Mouse (Mus musculus): ENCODE measurements around the gene Lpcat2. TPM values are rescaled to one million over a fixed set of nuclear protein-coding genes. Genes with fewer than 3 reads are reported as not detected.

The Lpcat2 gene
- polyA plus RNA-seq, 1 experiment: 1.5 TPM

DNA sequence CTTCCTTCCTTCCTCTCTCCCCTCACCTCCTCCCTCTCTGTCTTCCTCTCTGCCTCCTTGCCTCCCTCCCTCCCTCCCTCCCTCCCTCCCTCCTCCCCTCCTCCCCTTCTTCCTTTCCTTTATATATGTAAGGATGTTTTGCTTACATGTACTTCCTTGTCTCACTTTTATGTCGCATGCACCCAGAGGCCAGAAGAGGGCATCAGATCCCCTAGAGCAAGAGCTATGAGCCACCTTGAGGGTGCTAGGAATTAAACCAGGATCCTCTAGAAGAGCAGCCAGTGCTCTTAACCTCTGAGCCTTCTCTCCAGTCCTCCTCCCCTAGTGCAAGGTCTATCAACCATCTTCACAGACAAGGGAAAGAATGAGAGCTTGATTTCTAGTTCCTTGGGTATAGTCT is 40.9 kb downstream of the Lpcat2 start:
- H3K36me3 ChIP-seq (ENCODE audit: control insufficient read depth, insufficient read depth, low read length): no peaks in the 10 kb centered on the region
- no peak overlapping the region for H3K27ac ChIP-seq (ENCODE audit: insufficient read depth, low read depth, low read length)
- no peak for TF ChIP-seq CTCF (conservative IDR thresholded peaks at IDR 0.05; ENCODE audit: insufficient read depth, insufficient read length, low read depth, low read length)
- no peak for TF ChIP-seq POLR2A (IDR thresholded peaks at IDR 0.05; ENCODE audit: low read depth, low read length)
- no peak for DNase-seq
- no peaks in the 10 kb centered on the region; the same call in 1 of the 2 replicates for H3K27me3 ChIP-seq (replicated peaks; ENCODE audit: control insufficient read depth, insufficient read depth, low read length)
- H3K4me3 ChIP-seq (ENCODE audit: insufficient read depth, low read depth, low read length): no peak overlapping the region
- 65% methylated on average over 1 of the region's 1 CpGs for WGBS
- no peaks in the 10 kb centered on the region for H3K4me1 ChIP-seq (ENCODE audit: control insufficient read depth, insufficient read depth, low read length)

GRCm38 (mm10) chr8:92896611-92897010 is 41.5 kb downstream of the Lpcat2 start:
- 55% methylated on average over 5 of the region's 5 CpGs for WGBS
- DNase-seq: peak; percentile 4

GRCm38 (mm10) chr8:92897794-92898193 is 42.7 kb downstream of the Lpcat2 start:
- H3K27me3 ChIP-seq (replicated peaks; ENCODE audit: control insufficient read depth, insufficient read depth, low read length): no peaks in the 10 kb centered on the region; the same call in 1 of the 2 replicates
- H3K4me3 ChIP-seq (ENCODE audit: insufficient read depth, low read depth, low read length): no peak overlapping the region
- WGBS: 67% methylated on average over 4 of the region's 4 CpGs
- no peak overlapping the region for H3K27ac ChIP-seq (ENCODE audit: insufficient read depth, low read depth, low read length)
- DNase-seq: no peak
- TF ChIP-seq POLR2A (IDR thresholded peaks at IDR 0.05; ENCODE audit: low read depth, low read length) (no peak), CTCF (conservative IDR thresholded peaks at IDR 0.05; ENCODE audit: insufficient read depth, insufficient read length, low read depth, low read length) (no peak)
- H3K4me1 ChIP-seq (ENCODE audit: control insufficient read depth, insufficient read depth, low read length): no peaks in the 10 kb centered on the region
- H3K36me3 ChIP-seq (ENCODE audit: control insufficient read depth, insufficient read depth, low read length): no peaks in the 10 kb centered on the region

More at GRCm38 (mm10) chr8:92896611-92897010, 41.5 kb downstream of the Lpcat2 start:
- no peak overlapping the region for H3K27ac ChIP-seq (ENCODE audit: insufficient read depth, low read depth, low read length)
- TF ChIP-seq POLR2A (IDR thresholded peaks at IDR 0.05; ENCODE audit: low read depth, low read length) (no peak), CTCF (conservative IDR thresholded peaks at IDR 0.05; ENCODE audit: insufficient read depth, insufficient read length, low read depth, low read length) (no peak)
- H3K4me1 ChIP-seq (ENCODE audit: control insufficient read depth, insufficient read depth, low read length): no peaks in the 10 kb centered on the region
- no peaks in the 10 kb centered on the region for H3K36me3 ChIP-seq (ENCODE audit: control insufficient read depth, insufficient read depth, low read length)
- H3K27me3 ChIP-seq (replicated peaks; ENCODE audit: control insufficient read depth, insufficient read depth, low read length): no peaks in the 10 kb centered on the region; the same call in 1 of the 2 replicates
- no peak overlapping the region for H3K4me3 ChIP-seq (ENCODE audit: insufficient read depth, low read depth, low read length)

GRCm38 (mm10) chr8:92899590-92899989 is 44.5 kb downstream of the Lpcat2 start:
- no peak for DNase-seq
- TF ChIP-seq POLR2A (IDR thresholded peaks at IDR 0.05; ENCODE audit: low read depth, low read length): no peak
- TF ChIP-seq CTCF (conservative IDR thresholded peaks at IDR 0.05; ENCODE audit: insufficient read depth, insufficient read length, low read depth, low read length): no peak
- Histone ChIP-seq H3K36me3 (ENCODE audit: control insufficient read depth, insufficient read depth, low read length) (no peaks in the 10 kb centered on the region), H3K27me3 (replicated peaks; ENCODE audit: control insufficient read depth, insufficient read depth, low read length) (no peaks in the 10 kb centered on the region; the same call in 1 of the 2 replicates), H3K4me1 (ENCODE audit: control insufficient read depth, insufficient read depth, low read length) (no peaks in the 10 kb centered on the region), H3K27ac (ENCODE audit: insufficient read depth, low read depth, low read length) (no peak overlapping the region), H3K4me3 (ENCODE audit: insufficient read depth, low read depth, low read length) (no peak overlapping the region)
- 67% methylated on average over 9 of the region's 9 CpGs for WGBS

GRCm38 (mm10) chr8:92901107-92901506 is 46.0 kb downstream of the Lpcat2 start, which contains the start of gene Capns2:
TSS of gene Capns2 (plus strand) at chr8:92901407.
- WGBS: 95% methylated on average over 5 of the region's 5 CpGs
- no peaks in the 10 kb centered on the region for H3K4me1 ChIP-seq (ENCODE audit: control insufficient read depth, insufficient read depth, low read length)
- no peak within 1 kb of the TSS for H3K4me3 ChIP-seq (ENCODE audit: insufficient read depth, low read depth, low read length)
- no peaks in the 10 kb centered on the region; the same call in 1 of the 2 replicates for H3K27me3 ChIP-seq (replicated peaks; ENCODE audit: control insufficient read depth, insufficient read depth, low read length)
- DNase-seq: no peak
- TF ChIP-seq CTCF (conservative IDR thresholded peaks at IDR 0.05; ENCODE audit: insufficient read depth, insufficient read length, low read depth, low read length) (no peak), POLR2A (IDR thresholded peaks at IDR 0.05; ENCODE audit: low read depth, low read length) (no peak)
- no peaks in the 10 kb centered on the region for H3K36me3 ChIP-seq (ENCODE audit: control insufficient read depth, insufficient read depth, low read length)
- H3K27ac ChIP-seq (ENCODE audit: insufficient read depth, low read depth, low read length): no peak within 1 kb of the TSS

GRCm38 (mm10) chr8:92902981-92903380 is 47.8 kb downstream of the Lpcat2 start:
- TF ChIP-seq CTCF (conservative IDR thresholded peaks at IDR 0.05; ENCODE audit: insufficient read depth, insufficient read length, low read depth, low read length) (no peak), POLR2A (IDR thresholded peaks at IDR 0.05; ENCODE audit: low read depth, low read length) (no peak)
- WGBS: 79% methylated on average over 2 of the region's 2 CpGs
- no peaks in the 10 kb centered on the region for H3K36me3 ChIP-seq (ENCODE audit: control insufficient read depth, insufficient read depth, low read length)
- H3K27me3 ChIP-seq (replicated peaks; ENCODE audit: control insufficient read depth, insufficient read depth, low read length): no peaks in the 10 kb centered on the region
- no peaks in the 10 kb centered on the region for H3K4me1 ChIP-seq (ENCODE audit: control insufficient read depth, insufficient read depth, low read length)
- H3K4me3 ChIP-seq (ENCODE audit: insufficient read depth, low read depth, low read length): no peak overlapping the region
- H3K27ac ChIP-seq (ENCODE audit: insufficient read depth, low read depth, low read length): no peak overlapping the region
- no peak for DNase-seq

GRCm38 (mm10) chr8:92903488-92904135 is 48.5 kb downstream of the Lpcat2 start:
- H3K27ac ChIP-seq (ENCODE audit: insufficient read depth, low read depth, low read length): no peak overlapping the region
- H3K4me3 ChIP-seq (ENCODE audit: insufficient read depth, low read depth, low read length): no peak overlapping the region
- no peak for DNase-seq
- no peaks in the 10 kb centered on the region for H3K4me1 ChIP-seq (ENCODE audit: control insufficient read depth, insufficient read depth, low read length)
- TF ChIP-seq CTCF (conservative IDR thresholded peaks at IDR 0.05; ENCODE audit: insufficient read depth, insufficient read length, low read depth, low read length): no peak
- TF ChIP-seq POLR2A (IDR thresholded peaks at IDR 0.05; ENCODE audit: low read depth, low read length): no peak
- no peaks in the 10 kb centered on the region for H3K27me3 ChIP-seq (replicated peaks; ENCODE audit: control insufficient read depth, insufficient read depth, low read length)
- WGBS: 91% methylated on average over 11 of the region's 11 CpGs
- no peaks in the 10 kb centered on the region for H3K36me3 ChIP-seq (ENCODE audit: control insufficient read depth, insufficient read depth, low read length)

All from kidney, adult 2 months (tissue).